Mouse (Mus musculus): ENCODE measurements around the gene Mavs.

The Mavs gene

GRCm38 (mm10) chr2:131232558-131232957, 1.3 kb upstream of the Mavs start:
- TF ChIP-seq GATA4 (IDR thresholded peaks at IDR 0.05; ENCODE audit: insufficient replicate concordance, low read length), result no peak

- no peak for TF ChIP-seq GATA4 (IDR thresholded peaks at IDR 0.05; ENCODE audit: insufficient replicate concordance, low read length)
Measured at GRCm38 (mm10) chr2:131234127-131234650, 326 bp downstream of the Mavs start.

- TF ChIP-seq GATA4 (IDR thresholded peaks at IDR 0.05; ENCODE audit: insufficient replicate concordance, low read length), result peak; percentile 42; the same call in 1 of the 2 replicates
Measured at GRCm38 (mm10) chr2:131234970-131235635, 1.2 kb downstream of the Mavs start.

- TF ChIP-seq GATA4 (IDR thresholded peaks at IDR 0.05; ENCODE audit: insufficient replicate concordance, low read length), result no peak
Measured at GRCm38 (mm10) chr2:131242180-131242579, 8.3 kb downstream of the Mavs start.

GRCm38 (mm10) chr2:131242929-131243328, 9.1 kb downstream of the Mavs start:
- TF ChIP-seq GATA4 (IDR thresholded peaks at IDR 0.05; ENCODE audit: insufficient replicate concordance, low read length), result peak; percentile 73; the same call in 1 of the 2 replicates

- TF ChIP-seq GATA4 (IDR thresholded peaks at IDR 0.05; ENCODE audit: insufficient replicate concordance, low read length), result no peak
Measured at GRCm38 (mm10) chr2:131253681-131254328, 19.9 kb downstream of the Mavs start.

- TF ChIP-seq GATA4 (IDR thresholded peaks at IDR 0.05; ENCODE audit: insufficient replicate concordance, low read length), result no peak; the same call in 1 of the 2 replicates
Measured at GRCm38 (mm10) chr2:131254329-131254713, 20.5 kb downstream of the Mavs start.

GRCm38 (mm10) chr2:131255738-131256137, 21.9 kb downstream of the Mavs start:
- no peak for TF ChIP-seq GATA4 (IDR thresholded peaks at IDR 0.05; ENCODE audit: insufficient replicate concordance, low read length)

- no peak for TF ChIP-seq GATA4 (IDR thresholded peaks at IDR 0.05; ENCODE audit: insufficient replicate concordance, low read length)
Measured at GRCm38 (mm10) chr2:131258693-131259092, 24.8 kb downstream of the Mavs start.

GRCm38 (mm10) chr2:131260544-131261307, 26.9 kb downstream of the Mavs start:
- TF ChIP-seq GATA4 (IDR thresholded peaks at IDR 0.05; ENCODE audit: insufficient replicate concordance, low read length), result no peak

- TF ChIP-seq GATA4 (IDR thresholded peaks at IDR 0.05; ENCODE audit: insufficient replicate concordance, low read length), result no peak
Measured at GRCm38 (mm10) chr2:131261481-131262212, 27.8 kb downstream of the Mavs start.

GRCm38 (mm10) chr2:131262213-131262672, 28.4 kb downstream of the Mavs start, which contains the start of gene Pank2:
Pank2 (plus strand) TSS chr2:131262495.
- no peak for TF ChIP-seq GATA4 (IDR thresholded peaks at IDR 0.05; ENCODE audit: insufficient replicate concordance, low read length)

- no peak for TF ChIP-seq GATA4 (IDR thresholded peaks at IDR 0.05; ENCODE audit: insufficient replicate concordance, low read length)
Measured at GRCm38 (mm10) chr2:131262680-131263670, 29.1 kb downstream of the Mavs start.

- TF ChIP-seq GATA4 (IDR thresholded peaks at IDR 0.05; ENCODE audit: insufficient replicate concordance, low read length), result no peak
Measured at GRCm38 (mm10) chr2:131264027-131264426, 30.2 kb downstream of the Mavs start.
